Mouse (Mus musculus): Measurements from ENCODE around the gene 2410004B18Rik. TPM values are rescaled to one million over a fixed set of nuclear protein-coding genes. Genes with fewer than 3 reads are reported as not detected.
"Not testable (repeated sequence)": the region's sequence is repeated elsewhere in the genome, so short reads cannot be mapped to it uniquely, and the experiment has no call there.

2410004B18Rik gene
- total and polyA plus RNA-seq, 2 experiments: 3.6 to 6.7 TPM

- Histone ChIP-seq H3K4me1 (ENCODE audit: control insufficient read depth, insufficient read depth, low read length) (no peaks in the 10 kb centered on the region), H3K9ac (ENCODE audit: low read depth, low read length) (no peak overlapping the region)
- 88% methylated on average over 2 of the region's 2 CpGs for WGBS
These were observed 15.6 kb downstream of the 2410004B18Rik start for GRCm38 (mm10) chr3:145953411-145953810.

GRCm38 (mm10) chr3:145959824-145960223 lies 22.0 kb downstream of the 2410004B18Rik start:
- no peak overlapping the region for H3K4me3 ChIP-seq (ENCODE audit: insufficient read depth, low read depth, low read length)
- TF ChIP-seq POLR2A (IDR thresholded peaks at IDR 0.05; ENCODE audit: extremely low read depth, insufficient read depth, low read length) (no peak), CTCF (IDR thresholded peaks at IDR 0.05; ENCODE audit: low read depth, low read length) (no peak)
- no peak for DNase-seq (ENCODE audit: extremely low read depth, low read depth, low spot score)
- no peaks in the 10 kb centered on the region for H3K79me2 ChIP-seq (ENCODE audit: control insufficient read depth, insufficient read depth, low read length)
- 30% methylated on average over 1 of the region's 1 CpGs for WGBS
- no peak overlapping the region for H3K27ac ChIP-seq (replicated peaks; ENCODE audit: insufficient read depth, low read depth, low read length)
- no peak overlapping the region for H3K9ac ChIP-seq (ENCODE audit: low read depth, low read length)
- 0 out of 2 replicates have a peak, but pooled peaks cover 3% of the 10 kb centered on the region for H3K4me1 ChIP-seq (ENCODE audit: control insufficient read depth, insufficient read depth, low read length)
- no peaks in the 10 kb centered on the region for H3K36me3 ChIP-seq (ENCODE audit: control insufficient read depth, insufficient read depth, low read length)
- no peaks in the 10 kb centered on the region for H3K27me3 ChIP-seq (ENCODE audit: control insufficient read depth, insufficient read depth, low read length)

More at GRCm38 (mm10) chr3:145953411-145953810, 15.6 kb downstream of the 2410004B18Rik start:
- Histone ChIP-seq H3K79me2 (ENCODE audit: control insufficient read depth, insufficient read depth, low read length) (no peaks in the 10 kb centered on the region), H3K36me3 (ENCODE audit: control insufficient read depth, insufficient read depth, low read length) (no peaks in the 10 kb centered on the region), H3K4me3 (ENCODE audit: insufficient read depth, low read depth, low read length) (no peak overlapping the region), H3K27ac (replicated peaks; ENCODE audit: insufficient read depth, low read depth, low read length) (no peak overlapping the region), H3K27me3 (ENCODE audit: control insufficient read depth, insufficient read depth, low read length) (no peaks in the 10 kb centered on the region)
- no peak for DNase-seq (ENCODE audit: extremely low read depth, low read depth, low spot score)
- no peak for TF ChIP-seq CTCF (IDR thresholded peaks at IDR 0.05; ENCODE audit: low read depth, low read length)

GRCm38 (mm10) chr3:145962411-145962810 lies 24.6 kb downstream of the 2410004B18Rik start:
- no peak overlapping the region for H3K4me3 ChIP-seq (ENCODE audit: insufficient read depth, low read depth, low read length)
- no peaks in the 10 kb centered on the region for H3K79me2 ChIP-seq (ENCODE audit: control insufficient read depth, insufficient read depth, low read length)
- H3K27ac ChIP-seq (replicated peaks; ENCODE audit: insufficient read depth, low read depth, low read length): no peak overlapping the region
- no peak for DNase-seq (ENCODE audit: extremely low read depth, low read depth, low spot score)
- no peak for TF ChIP-seq POLR2A (IDR thresholded peaks at IDR 0.05; ENCODE audit: extremely low read depth, insufficient read depth, low read length)
- TF ChIP-seq CTCF (IDR thresholded peaks at IDR 0.05; ENCODE audit: low read depth, low read length): no peak
- WGBS: 79% methylated on average over 9 of the region's 9 CpGs
- H3K4me1 ChIP-seq (ENCODE audit: control insufficient read depth, insufficient read depth, low read length): 0 out of 2 replicates have a peak, but pooled peaks cover 3% of the 10 kb centered on the region
- no peaks in the 10 kb centered on the region for H3K27me3 ChIP-seq (ENCODE audit: control insufficient read depth, insufficient read depth, low read length)
- no peaks in the 10 kb centered on the region for H3K36me3 ChIP-seq (ENCODE audit: control insufficient read depth, insufficient read depth, low read length)
- no peak overlapping the region for H3K9ac ChIP-seq (ENCODE audit: low read depth, low read length)

GRCm38 (mm10) chr3:145963101-145964017 lies 25.5 kb downstream of the 2410004B18Rik start:
- H3K27ac ChIP-seq (replicated peaks; ENCODE audit: insufficient read depth, low read depth, low read length): 0 out of 2 replicates have a peak overlapping the region, but pooled peaks have one; percentile 1
- 28% methylated on average over 31 of the region's 31 CpGs for WGBS
- H3K4me1 ChIP-seq (ENCODE audit: control insufficient read depth, insufficient read depth, low read length): 0 out of 2 replicates have a peak, but pooled peaks cover 3% of the 10 kb centered on the region
- H3K36me3 ChIP-seq (ENCODE audit: control insufficient read depth, insufficient read depth, low read length): no peaks in the 10 kb centered on the region
- no peaks in the 10 kb centered on the region for H3K27me3 ChIP-seq (ENCODE audit: control insufficient read depth, insufficient read depth, low read length)
- TF ChIP-seq POLR2A (IDR thresholded peaks at IDR 0.05; ENCODE audit: extremely low read depth, insufficient read depth, low read length) (no peak), CTCF (IDR thresholded peaks at IDR 0.05; ENCODE audit: low read depth, low read length) (no peak)
- peak; percentile 41 for DNase-seq (ENCODE audit: extremely low read depth, low read depth, low spot score)
- H3K79me2 ChIP-seq (ENCODE audit: control insufficient read depth, insufficient read depth, low read length): no peaks in the 10 kb centered on the region
- no peak overlapping the region for H3K4me3 ChIP-seq (ENCODE audit: insufficient read depth, low read depth, low read length)
- H3K9ac ChIP-seq (ENCODE audit: low read depth, low read length): no peak overlapping the region; the same call in 1 of the 2 replicates

- no peak overlapping the region for H3K9ac ChIP-seq (ENCODE audit: low read depth, low read length)
- H3K27ac ChIP-seq (replicated peaks; ENCODE audit: insufficient read depth, low read depth, low read length): 0 out of 2 replicates have a peak overlapping the region, but pooled peaks have one; percentile 1
- H3K4me3 ChIP-seq (ENCODE audit: insufficient read depth, low read depth, low read length): no peak overlapping the region
- peak; percentile 96 for DNase-seq (ENCODE audit: extremely low read depth, low read depth, low spot score)
- WGBS: 7% methylated on average over 10 of the region's 10 CpGs
- TF ChIP-seq POLR2A (IDR thresholded peaks at IDR 0.05; ENCODE audit: extremely low read depth, insufficient read depth, low read length) (no peak), CTCF (IDR thresholded peaks at IDR 0.05; ENCODE audit: low read depth, low read length) (no peak)
- no peaks in the 10 kb centered on the region for H3K27me3 ChIP-seq (ENCODE audit: control insufficient read depth, insufficient read depth, low read length)
- no peaks in the 10 kb centered on the region for H3K36me3 ChIP-seq (ENCODE audit: control insufficient read depth, insufficient read depth, low read length)
- H3K4me1 ChIP-seq (ENCODE audit: control insufficient read depth, insufficient read depth, low read length): 0 out of 2 replicates have a peak, but pooled peaks cover 3% of the 10 kb centered on the region
- no peaks in the 10 kb centered on the region for H3K79me2 ChIP-seq (ENCODE audit: control insufficient read depth, insufficient read depth, low read length)
These were observed 26.2 kb downstream of the 2410004B18Rik start for GRCm38 (mm10) chr3:145964018-145964387.

- Histone ChIP-seq H3K27me3 (ENCODE audit: control insufficient read depth, insufficient read depth, low read length) (no peaks in the 10 kb centered on the region), H3K27ac (replicated peaks; ENCODE audit: insufficient read depth, low read depth, low read length) (no peak overlapping the region), H3K36me3 (ENCODE audit: control insufficient read depth, insufficient read depth, low read length) (no peaks in the 10 kb centered on the region), H3K4me1 (ENCODE audit: control insufficient read depth, insufficient read depth, low read length) (0 out of 2 replicates have a peak, but pooled peaks cover 3% of the 10 kb centered on the region), H3K9ac (ENCODE audit: low read depth, low read length) (no peak overlapping the region), H3K4me3 (ENCODE audit: insufficient read depth, low read depth, low read length) (no peak overlapping the region), H3K79me2 (ENCODE audit: control insufficient read depth, insufficient read depth, low read length) (no peaks in the 10 kb centered on the region)
- no peak for TF ChIP-seq CTCF (IDR thresholded peaks at IDR 0.05; ENCODE audit: low read depth, low read length)
- no peak for TF ChIP-seq POLR2A (IDR thresholded peaks at IDR 0.05; ENCODE audit: extremely low read depth, insufficient read depth, low read length)
- no peak for DNase-seq (ENCODE audit: extremely low read depth, low read depth, low spot score)
- WGBS: 36% methylated on average over 10 of the region's 10 CpGs
These were observed 26.7 kb downstream of the 2410004B18Rik start for GRCm38 (mm10) chr3:145964473-145964872.

GRCm38 (mm10) chr3:145965583-145965982 lies 27.8 kb downstream of the 2410004B18Rik start:
- H3K27me3 ChIP-seq (ENCODE audit: control insufficient read depth, insufficient read depth, low read length); H3K79me2 ChIP-seq (ENCODE audit: control insufficient read depth, insufficient read depth, low read length); H3K27ac ChIP-seq (replicated peaks; ENCODE audit: insufficient read depth, low read depth, low read length); H3K4me1 ChIP-seq (ENCODE audit: control insufficient read depth, insufficient read depth, low read length); H3K9ac ChIP-seq (ENCODE audit: low read depth, low read length); H3K4me3 ChIP-seq (ENCODE audit: insufficient read depth, low read depth, low read length); DNase-seq (ENCODE audit: extremely low read depth, low read depth, low spot score); H3K36me3 ChIP-seq (ENCODE audit: control insufficient read depth, insufficient read depth, low read length): not testable (repeated sequence)
- 83% methylated on average over 3 of the region's 3 CpGs for WGBS
